Mouse (Mus musculus): ENCODE measurements at regions not wholly inside any gene's neighbourhood (a gene's known extent, or its start where the extent isn't known, plus 50 kb on each side); places are given as distances from the start of the nearest gene placed in this dataset.
A peak's percentile ranks its signal among the peaks of the same experiment; 100 is the strongest.

DNA sequence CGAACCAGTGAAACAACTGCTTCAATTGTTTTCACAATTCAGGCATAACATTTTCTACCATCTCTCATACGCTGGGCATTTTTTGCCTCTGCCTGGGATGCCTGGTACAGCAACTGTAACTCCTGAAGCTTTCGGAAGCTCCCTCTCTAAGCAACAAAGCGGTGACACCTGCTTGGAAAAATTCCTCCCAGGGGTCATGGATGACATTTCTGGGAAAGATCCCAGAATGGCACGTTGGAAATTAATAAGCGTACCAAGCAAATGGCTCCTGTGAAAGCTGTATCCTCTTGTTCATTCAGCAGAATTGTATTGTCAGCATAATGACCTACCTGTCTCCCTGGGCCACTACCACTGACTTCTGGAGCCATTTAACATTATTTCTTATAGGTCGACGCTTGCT is 333.7 kb upstream of the Noct start:
- H3K36me3 ChIP-seq, result no peaks in the 10 kb centered on the region
- no peak overlapping the region for H3K9ac ChIP-seq (replicated peaks)
- H3K4me3 ChIP-seq, result no peak overlapping the region
- no peak for ATAC-seq (ENCODE audit: low FRiP score, low read depth)
- WGBS, result 90% methylated on average over 8 of the region's 8 CpGs
- no peak overlapping the region for H3K4me2 ChIP-seq (replicated peaks)
- H3K27ac ChIP-seq (replicated peaks), result no peak overlapping the region
- H3K4me1 ChIP-seq, result no peaks in the 10 kb centered on the region
- no peaks in the 10 kb centered on the region for H3K9me3 ChIP-seq
- no peaks in the 10 kb centered on the region for H3K27me3 ChIP-seq

DNA sequence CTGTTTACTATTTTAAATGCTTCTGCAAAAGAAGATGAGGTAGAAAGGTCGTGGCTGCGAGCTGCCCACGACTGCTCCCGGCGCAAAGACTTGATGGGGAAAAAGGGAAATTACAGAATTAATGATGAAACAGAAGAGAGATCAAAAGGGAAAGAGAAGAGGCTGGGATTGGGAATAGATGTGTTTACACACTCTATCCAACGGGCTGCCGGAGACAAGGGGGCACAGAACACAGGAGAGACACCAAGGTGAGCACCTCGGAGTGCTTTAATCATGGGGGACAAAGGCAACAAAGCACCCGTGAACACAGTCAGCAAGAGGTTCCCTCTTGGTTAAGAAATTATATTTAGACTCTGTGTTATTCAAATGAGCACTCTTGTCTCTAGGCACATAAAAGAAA is 326.1 kb upstream of the Noct start:
- Histone ChIP-seq H3K27ac (replicated peaks) (no peak overlapping the region), H3K4me3 (no peak overlapping the region), H3K4me2 (replicated peaks) (no peak overlapping the region), H3K4me1 (no peaks in the 10 kb centered on the region), H3K27me3 (0 out of 2 replicates have a peak, but pooled peaks cover 3% of the 10 kb centered on the region), H3K9me3 (no peaks in the 10 kb centered on the region), H3K9ac (replicated peaks) (no peak overlapping the region), H3K36me3 (no peaks in the 10 kb centered on the region)
- 75% methylated on average over 9 of the region's 9 CpGs for WGBS
- no peak for ATAC-seq (ENCODE audit: low FRiP score, low read depth)

DNA sequence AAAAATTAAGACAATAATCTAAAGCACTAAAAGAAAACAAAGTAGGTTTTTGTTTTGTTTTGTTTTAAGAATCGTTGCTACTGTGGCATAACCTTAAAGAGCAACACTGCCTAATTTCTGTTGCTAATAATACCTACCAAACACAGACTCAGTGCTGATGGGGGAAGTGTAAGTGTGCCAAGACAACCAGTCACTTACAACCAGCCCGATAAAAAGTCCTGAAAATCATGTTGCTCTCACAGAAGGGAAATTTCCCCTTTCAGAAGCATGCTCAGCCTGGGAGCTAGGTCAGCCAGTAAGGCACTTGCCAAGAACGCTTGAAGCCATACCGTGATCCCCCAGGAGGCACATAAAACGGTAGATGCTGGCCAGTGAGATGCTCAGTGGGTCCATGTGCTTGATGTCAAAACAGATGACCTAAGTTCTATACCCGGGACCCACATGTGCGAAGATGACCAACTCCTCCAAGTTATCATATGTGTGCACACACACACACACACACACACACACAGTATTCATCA is 324.4 kb upstream of the Noct start:
- Histone ChIP-seq H3K4me3 (no peak overlapping the region), H3K9ac (replicated peaks) (no peak overlapping the region), H3K4me1 (peaks cover 7% of the 10 kb centered on the region), H3K27me3 (0 out of 2 replicates have a peak, but pooled peaks cover 3% of the 10 kb centered on the region), H3K9me3 (no peaks in the 10 kb centered on the region), H3K4me2 (replicated peaks) (no peak overlapping the region), H3K36me3 (no peaks in the 10 kb centered on the region), H3K27ac (replicated peaks) (no peak overlapping the region)
- ATAC-seq (ENCODE audit: low FRiP score, low read depth), result no peak
- whole genome bisulfite sequencing, result 88% methylated on average over 7 of the region's 7 CpGs

DNA sequence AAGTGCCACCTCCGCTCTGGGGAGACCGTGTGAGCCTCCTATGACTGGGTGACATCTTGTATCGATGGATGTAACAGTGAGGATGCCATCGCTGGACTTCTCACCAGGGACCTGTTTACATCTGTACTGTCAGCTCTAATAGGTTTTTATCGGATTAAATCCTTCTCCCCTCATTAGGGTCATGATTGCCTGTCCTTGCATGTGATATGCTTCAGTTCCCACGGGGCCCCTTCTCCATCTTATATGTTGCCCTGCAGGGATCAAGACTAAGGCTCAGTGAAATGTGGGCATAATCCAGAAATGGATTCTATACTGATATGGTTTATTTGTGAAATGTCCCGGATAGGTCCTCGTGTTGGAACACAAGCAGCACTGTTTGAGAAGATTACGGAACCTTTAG is 323.7 kb upstream of the Noct start:
- 84% methylated on average over 9 of the region's 9 CpGs for WGBS
- H3K9me3 ChIP-seq, result no peaks in the 10 kb centered on the region
- no peak overlapping the region for H3K27ac ChIP-seq (replicated peaks)
- no peak overlapping the region for H3K9ac ChIP-seq (replicated peaks)
- H3K4me1 ChIP-seq, result peaks cover 14% of the 10 kb centered on the region
- no peak overlapping the region for H3K4me3 ChIP-seq
- ATAC-seq (ENCODE audit: low FRiP score, low read depth), result no peak
- H3K4me2 ChIP-seq (replicated peaks), result no peak overlapping the region
- no peaks in the 10 kb centered on the region for H3K36me3 ChIP-seq
- H3K27me3 ChIP-seq, result 0 out of 2 replicates have a peak, but pooled peaks cover 3% of the 10 kb centered on the region

DNA sequence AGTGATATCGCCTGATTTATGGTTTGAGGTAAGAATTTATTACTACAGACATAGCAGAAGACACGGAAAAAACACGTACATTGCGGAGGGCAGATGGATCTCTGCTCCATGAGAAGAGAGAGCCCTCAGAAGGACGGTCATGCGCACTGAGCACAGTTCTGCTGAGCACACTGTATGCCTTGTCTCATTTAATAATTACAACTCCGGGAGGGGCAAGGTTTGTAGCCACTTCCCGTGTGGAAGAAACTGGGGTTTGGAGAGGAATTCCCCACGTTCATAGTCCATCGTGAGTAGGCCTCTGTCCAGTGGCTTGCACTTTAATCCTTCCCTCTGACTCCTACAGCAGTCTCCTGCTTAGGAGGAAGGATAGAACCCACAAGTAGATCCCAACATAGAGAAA is 322.9 kb upstream of the Noct start:
- Histone ChIP-seq H3K4me1 (peaks cover 17% of the 10 kb centered on the region), H3K4me3 (no peak overlapping the region), H3K36me3 (no peaks in the 10 kb centered on the region), H3K4me2 (replicated peaks) (no peak overlapping the region), H3K9ac (replicated peaks) (no peak overlapping the region), H3K27ac (replicated peaks) (no peak overlapping the region), H3K9me3 (no peaks in the 10 kb centered on the region), H3K27me3 (0 out of 2 replicates have a peak, but pooled peaks cover 3% of the 10 kb centered on the region)
- WGBS, result 92% methylated on average over 10 of the region's 10 CpGs
- no peak for ATAC-seq (ENCODE audit: low FRiP score, low read depth)

DNA sequence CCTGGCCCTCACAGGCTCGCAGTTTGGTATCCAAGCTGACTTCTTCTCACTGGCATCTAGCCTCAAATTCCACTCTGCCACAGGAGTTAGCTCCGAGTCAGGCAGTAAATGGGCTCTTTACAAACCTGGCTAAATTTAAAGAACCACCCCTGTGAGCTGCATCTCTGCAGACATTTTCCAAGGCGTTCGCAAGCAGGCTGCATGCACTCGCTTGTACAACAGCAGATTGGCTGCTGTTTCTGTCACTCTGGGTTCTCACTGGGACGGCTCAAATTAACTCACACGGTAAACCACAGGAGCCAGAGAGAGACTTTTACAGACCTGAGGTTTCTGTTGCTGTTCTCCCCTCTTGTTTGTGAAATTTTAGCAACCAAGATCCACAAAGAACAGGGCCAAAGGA is 321.3 kb upstream of the Noct start:
- Histone ChIP-seq H3K4me3 (no peak overlapping the region), H3K27ac (replicated peaks) (no peak overlapping the region), H3K27me3 (0 out of 2 replicates have a peak, but pooled peaks cover 3% of the 10 kb centered on the region), H3K9ac (replicated peaks) (no peak overlapping the region), H3K4me2 (replicated peaks) (no peak overlapping the region), H3K36me3 (no peaks in the 10 kb centered on the region), H3K4me1 (peaks cover 22% of the 10 kb centered on the region), H3K9me3 (no peaks in the 10 kb centered on the region)
- no peak for ATAC-seq (ENCODE audit: low FRiP score, low read depth)
- WGBS, result 66% methylated on average over 7 of the region's 7 CpGs

DNA sequence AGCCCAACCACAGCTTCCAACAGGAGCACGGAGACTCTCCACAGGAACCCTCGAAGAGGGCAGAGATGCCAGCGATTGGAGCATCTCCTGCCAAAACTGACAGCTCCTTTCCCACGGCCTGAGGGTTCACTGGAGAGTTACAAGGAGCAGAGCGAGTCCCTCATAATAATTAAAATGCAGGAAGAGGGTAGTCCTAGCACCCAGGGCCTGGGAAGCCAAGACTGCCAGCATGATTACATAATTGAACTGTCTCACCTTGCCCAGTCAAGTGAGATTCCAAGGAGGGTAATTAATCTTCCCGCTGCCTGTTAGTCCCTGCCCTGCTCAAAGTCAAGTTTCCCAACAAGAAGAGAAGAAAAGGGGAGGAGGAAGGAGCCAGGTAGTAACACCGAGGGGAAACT is 319.5 kb upstream of the Noct start:
- H3K9ac ChIP-seq (replicated peaks), result no peak overlapping the region
- no peaks in the 10 kb centered on the region for H3K9me3 ChIP-seq
- 0 out of 2 replicates have a peak overlapping the region, but pooled peaks have one; percentile 12 for H3K27ac ChIP-seq (replicated peaks)
- no peaks in the 10 kb centered on the region for H3K36me3 ChIP-seq
- WGBS, result 12% methylated on average over 7 of the region's 7 CpGs
- 0 out of 2 replicates have a peak, but pooled peaks cover 3% of the 10 kb centered on the region for H3K27me3 ChIP-seq
- peaks cover 22% of the 10 kb centered on the region for H3K4me1 ChIP-seq
- H3K4me3 ChIP-seq, result no peak overlapping the region
- no peak for ATAC-seq (ENCODE audit: low FRiP score, low read depth)
- H3K4me2 ChIP-seq (replicated peaks), result no peak overlapping the region

DNA sequence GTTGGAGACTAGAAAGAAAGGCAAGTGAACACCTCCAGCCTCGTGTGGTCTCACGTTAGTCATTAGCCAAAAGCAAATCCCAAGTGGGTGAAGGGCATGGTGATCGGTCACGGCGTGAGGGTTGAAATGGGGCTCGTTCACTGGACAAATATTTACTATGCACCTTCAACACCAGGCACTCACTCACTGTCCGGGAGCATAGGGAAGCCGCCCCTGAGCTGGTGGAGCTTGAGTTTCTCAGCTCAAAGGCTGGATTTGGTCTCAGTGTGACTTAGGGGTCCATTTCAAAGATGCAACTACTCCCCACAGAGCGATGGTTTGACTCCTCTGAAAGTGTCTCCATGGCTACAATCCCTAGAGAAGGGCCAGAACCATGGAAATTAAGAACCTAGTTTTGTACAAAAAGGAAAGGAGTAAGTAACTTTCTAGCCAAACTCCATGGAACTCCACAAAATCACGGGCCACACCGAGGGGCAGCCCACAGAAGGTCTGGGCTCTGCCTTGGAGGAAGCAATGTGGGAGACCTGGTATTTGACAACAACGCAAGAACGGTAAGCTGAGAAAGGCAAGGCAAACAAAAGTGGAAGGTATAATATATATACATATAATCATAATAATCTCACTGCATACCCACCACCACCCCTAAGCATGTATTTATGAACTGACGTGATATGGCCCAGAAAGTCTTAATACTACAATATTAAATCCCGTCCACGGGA is 318.8 kb upstream of the Noct start:
- Histone ChIP-seq H3K9ac (replicated peaks) (no peak overlapping the region), H3K4me1 (peaks cover 22% of the 10 kb centered on the region), H3K27ac (replicated peaks) (peak overlapping the region; percentile 47; the same call in 1 of the 2 replicates), H3K36me3 (no peaks in the 10 kb centered on the region), H3K4me2 (replicated peaks) (peak overlapping the region; percentile 55), H3K4me3 (peak overlapping the region; percentile 18; the same call in 1 of the 2 replicates), H3K9me3 (no peaks in the 10 kb centered on the region), H3K27me3 (0 out of 2 replicates have a peak, but pooled peaks cover 3% of the 10 kb centered on the region)
- ATAC-seq (ENCODE audit: low FRiP score, low read depth), result peak; percentile 36; the same call in 1 of the 2 replicates
- 11% methylated on average over 16 of the region's 16 CpGs for WGBS

DNA sequence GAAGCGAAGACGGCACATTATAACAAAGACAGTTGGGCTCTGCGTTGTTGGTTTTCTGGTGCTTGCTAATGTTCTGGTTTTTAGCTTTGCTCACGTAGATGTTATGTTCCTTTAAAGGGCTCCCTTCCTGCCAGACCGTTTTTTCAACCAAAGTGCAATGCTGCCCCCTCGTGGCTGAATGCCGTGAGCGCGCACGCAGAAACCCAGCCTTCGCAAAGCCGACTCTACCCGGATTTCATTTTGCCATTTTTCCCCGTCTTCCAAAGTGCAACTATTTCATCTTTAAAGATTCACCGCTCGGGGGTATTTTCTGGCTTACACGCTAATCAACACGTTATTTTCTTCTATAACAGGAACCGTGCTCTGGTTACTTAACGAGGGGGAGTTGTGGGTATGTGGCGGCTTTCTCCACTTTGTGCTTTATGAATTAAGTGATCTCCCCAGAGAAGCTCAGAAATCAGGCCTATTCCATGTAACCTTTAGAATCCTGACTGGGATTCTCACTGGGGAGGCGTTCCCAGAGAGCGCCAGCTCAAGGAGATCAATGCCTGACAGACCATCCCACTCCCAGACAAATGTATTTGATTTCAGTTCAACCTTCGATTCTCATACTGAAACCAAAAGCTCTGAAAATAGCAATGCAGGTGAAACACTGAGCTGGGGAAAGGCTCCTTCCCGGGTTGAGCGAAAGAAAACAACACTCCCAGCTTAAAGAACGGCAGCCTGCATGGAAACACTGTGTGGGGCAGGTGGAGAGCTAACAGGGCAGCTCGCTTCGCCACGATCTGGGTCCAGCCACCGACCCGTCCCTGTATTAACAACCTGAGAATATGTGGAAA is 318.0 kb upstream of the Noct start:
- Histone ChIP-seq H3K9ac (replicated peaks) (peak overlapping the region; percentile 35; the same call in 1 of the 2 replicates), H3K9me3 (no peaks in the 10 kb centered on the region), H3K27me3 (0 out of 2 replicates have a peak, but pooled peaks cover 3% of the 10 kb centered on the region), H3K27ac (replicated peaks) (peak overlapping the region; percentile 50), H3K4me1 (peaks cover 22% of the 10 kb centered on the region), H3K4me3 (peak overlapping the region; percentile 34), H3K36me3 (no peaks in the 10 kb centered on the region), H3K4me2 (replicated peaks) (peak overlapping the region; percentile 55)
- 10% methylated on average over 32 of the region's 32 CpGs for WGBS
- peak; percentile 66 for ATAC-seq (ENCODE audit: low FRiP score, low read depth)

DNA sequence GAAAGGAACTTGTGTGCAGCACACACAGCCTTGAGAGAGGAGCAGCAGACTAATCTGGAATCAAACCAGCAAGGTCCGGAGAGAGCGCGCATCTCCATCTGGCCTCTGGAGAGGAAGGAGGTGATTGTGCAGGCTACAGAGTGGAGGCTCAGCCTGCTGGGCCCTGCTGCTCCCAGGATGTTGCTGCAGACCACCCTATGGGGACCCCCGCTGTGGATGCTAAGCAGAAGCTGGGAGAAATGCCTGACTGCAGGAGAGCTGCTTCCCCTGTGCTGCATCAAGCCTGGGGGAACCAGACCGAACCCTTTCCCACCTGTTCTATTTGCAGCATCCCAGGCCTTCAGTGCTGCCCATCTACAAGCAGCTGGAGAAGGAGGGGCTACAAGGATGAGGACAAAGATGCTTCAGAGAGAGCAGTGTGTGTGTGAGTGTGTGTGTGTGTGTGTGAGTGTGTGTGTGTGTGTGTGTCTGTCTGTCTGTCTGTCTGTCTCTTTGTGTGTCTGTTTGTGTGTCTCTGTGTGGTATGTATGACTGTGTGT is 311.2 kb upstream of the Noct start:
- 68% methylated on average over 5 of the region's 5 CpGs for WGBS
- Histone ChIP-seq H3K27me3 (no peaks in the 10 kb centered on the region), H3K4me1 (peaks cover 18% of the 10 kb centered on the region; the same call in 1 of the 2 replicates), H3K9ac (replicated peaks) (no peak overlapping the region), H3K36me3 (no peaks in the 10 kb centered on the region), H3K4me3 (no peak overlapping the region), H3K9me3 (no peaks in the 10 kb centered on the region), H3K4me2 (replicated peaks) (no peak overlapping the region), H3K27ac (replicated peaks) (no peak overlapping the region)
- no peak for ATAC-seq (ENCODE audit: low FRiP score, low read depth)

DNA sequence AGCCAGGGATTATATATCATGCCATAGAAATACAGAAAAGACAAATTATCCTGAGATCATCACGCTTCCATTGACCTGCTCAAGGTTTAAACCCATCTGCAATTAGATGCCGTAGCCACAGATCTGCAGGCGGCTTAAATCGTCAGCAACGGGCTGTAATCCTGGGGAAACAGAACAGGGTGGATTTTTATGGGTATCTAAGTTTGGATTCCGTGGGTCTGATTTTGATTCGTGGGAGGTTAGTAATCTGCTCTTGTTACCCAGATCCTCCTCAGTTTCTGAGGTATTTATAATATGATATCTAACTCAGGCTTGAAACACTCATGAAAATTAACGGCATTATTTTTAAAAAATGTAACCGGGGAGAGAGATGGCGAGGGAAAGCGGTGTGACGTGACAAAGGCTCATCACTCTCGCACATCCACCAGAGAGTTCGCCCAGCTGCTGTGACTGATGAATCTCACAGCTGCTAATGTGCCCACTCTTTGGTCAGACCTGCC is 309.3 kb upstream of the Noct start:
- H3K9me3 ChIP-seq, result no peaks in the 10 kb centered on the region
- no peak overlapping the region for H3K4me3 ChIP-seq
- no peaks in the 10 kb centered on the region for H3K27me3 ChIP-seq
- H3K9ac ChIP-seq (replicated peaks), result no peak overlapping the region
- peak overlapping the region; percentile 35; the same call in 1 of the 2 replicates for H3K27ac ChIP-seq (replicated peaks)
- WGBS, result 64% methylated on average over 14 of the region's 14 CpGs
- H3K4me1 ChIP-seq, result peaks cover 18% of the 10 kb centered on the region; the same call in 1 of the 2 replicates
- H3K4me2 ChIP-seq (replicated peaks), result no peak overlapping the region
- no peak for ATAC-seq (ENCODE audit: low FRiP score, low read depth)
- H3K36me3 ChIP-seq, result no peaks in the 10 kb centered on the region

Measured in midbrain, embryonic 12.5 days (tissue).